Mouse (Mus musculus): Measurements from ENCODE around the gene Slc46a1. TPM values are rescaled to one million over a fixed set of nuclear protein-coding genes. Genes with fewer than 3 reads are reported as not detected.

The Slc46a1 gene
- polyA plus RNA-seq (2015; fragmentation: Nextera tagmentation; extraction: Ambion mirVana) = 20.5 and 22.3 TPM in 2 replicates

GRCm38 (mm10) chr11:78465568-78466180 lies at the start of gene Slc46a1:
Gene Slc46a1, plus strand, starts transcription at chr11:78465697.
- under 1% methylated on average over 41 of the region's 41 CpGs for WGBS (ENCODE audit: insufficient replicate concordance)
- Histone ChIP-seq H3K27ac (ENCODE audit: low read depth) (peak within 1 kb of the TSS; percentile 82), H3K4me2 (ENCODE audit: low read depth, low read length) (peak within 1 kb of the TSS; percentile 81), H3K9ac (replicated peaks) (peak within 1 kb of the TSS; percentile 65), H3K27me3 (ENCODE audit: insufficient read depth, low read length) (no peaks in the 10 kb centered on the region), H3K4me3 (ENCODE audit: low read depth, low read length) (peak within 1 kb of the TSS; percentile 63), H3K9me3 (ENCODE audit: low read length) (no peaks in the 10 kb centered on the region), H3K4me1 (ENCODE audit: insufficient read depth) (peaks cover 25% of the 10 kb centered on the region), H3K36me3 (replicated peaks; ENCODE audit: insufficient read depth, low read length) (no peaks in the 10 kb centered on the region)
- DNase-seq = peak; percentile 86
- no peak for TF ChIP-seq EP300 (IDR thresholded peaks at IDR 0.05; ENCODE audit: low read depth)
- TF ChIP-seq CTCF (IDR thresholded peaks at IDR 0.05; ENCODE audit: low read depth) = no peak
- ATAC-seq = peak; percentile 88

DNA sequence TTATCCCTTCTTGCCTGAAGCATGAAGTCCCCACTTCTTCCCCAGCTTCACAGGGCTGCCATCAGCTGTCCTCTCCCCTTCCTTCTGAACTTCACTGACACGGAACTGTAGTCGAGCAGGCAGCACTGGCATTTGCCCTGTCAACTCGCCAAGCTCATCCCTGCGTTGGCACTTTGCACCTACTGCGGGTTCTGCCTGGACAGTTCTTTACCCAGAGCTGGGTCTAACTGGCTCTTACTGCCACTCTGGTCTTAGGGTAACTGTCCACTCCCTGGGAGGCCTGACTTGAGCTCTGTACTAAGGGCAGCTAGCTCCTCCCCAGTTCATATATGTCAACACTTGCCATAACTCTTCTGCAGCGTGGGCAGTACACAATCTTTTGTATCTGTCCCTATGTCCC lies 48.6 kb upstream of the Slc46a1 start:
- DNase-seq (no peak), ATAC-seq (no peak)
- no peak overlapping the region for H3K27ac ChIP-seq (ENCODE audit: low read depth)
- H3K4me2 ChIP-seq (ENCODE audit: low read depth, low read length) = no peak overlapping the region
- peaks cover under 1% of the 10 kb centered on the region for H3K4me1 ChIP-seq (ENCODE audit: insufficient read depth)
- no peaks in the 10 kb centered on the region for H3K27me3 ChIP-seq (ENCODE audit: insufficient read depth, low read length)
- TF ChIP-seq EP300 (IDR thresholded peaks at IDR 0.05; ENCODE audit: low read depth) (no peak), CTCF (IDR thresholded peaks at IDR 0.05; ENCODE audit: low read depth) (no peak)
- H3K4me3 ChIP-seq (ENCODE audit: low read depth, low read length) = no peak overlapping the region
- H3K9ac ChIP-seq (replicated peaks) = no peak overlapping the region
- H3K9me3 ChIP-seq (ENCODE audit: low read length) = no peaks in the 10 kb centered on the region
- no peaks in the 10 kb centered on the region for H3K36me3 ChIP-seq (replicated peaks; ENCODE audit: insufficient read depth, low read length)
- 74% methylated on average over 6 of the region's 6 CpGs for WGBS (ENCODE audit: insufficient replicate concordance)

GRCm38 (mm10) chr11:78420263-78420889 lies 45.1 kb upstream of the Slc46a1 start:
- Histone ChIP-seq H3K36me3 (replicated peaks; ENCODE audit: insufficient read depth, low read length) (no peaks in the 10 kb centered on the region), H3K4me1 (ENCODE audit: insufficient read depth) (peaks cover 10% of the 10 kb centered on the region), H3K9ac (replicated peaks) (no peak overlapping the region), H3K4me3 (ENCODE audit: low read depth, low read length) (no peak overlapping the region), H3K9me3 (ENCODE audit: low read length) (no peaks in the 10 kb centered on the region), H3K27me3 (ENCODE audit: insufficient read depth, low read length) (no peaks in the 10 kb centered on the region), H3K4me2 (ENCODE audit: low read depth, low read length) (no peak overlapping the region), H3K27ac (ENCODE audit: low read depth) (no peak overlapping the region)
- TF ChIP-seq CTCF (IDR thresholded peaks at IDR 0.05; ENCODE audit: low read depth) (no peak), EP300 (IDR thresholded peaks at IDR 0.05; ENCODE audit: low read depth) (no peak)
- 23% methylated on average over 12 of the region's 12 CpGs for WGBS (ENCODE audit: insufficient replicate concordance)
- peak; percentile 42 for DNase-seq
- ATAC-seq = peak; percentile 67; the same call in 1 of the 2 replicates

- no peaks in the 10 kb centered on the region for H3K27me3 ChIP-seq (ENCODE audit: insufficient read depth, low read length)
- no peak overlapping the region for H3K4me3 ChIP-seq (ENCODE audit: low read depth, low read length)
- H3K36me3 ChIP-seq (replicated peaks; ENCODE audit: insufficient read depth, low read length) = no peaks in the 10 kb centered on the region
- no peak overlapping the region for H3K4me2 ChIP-seq (ENCODE audit: low read depth, low read length)
- WGBS (ENCODE audit: insufficient replicate concordance) = 38% methylated on average over 13 of the region's 13 CpGs
- no peak overlapping the region for H3K27ac ChIP-seq (ENCODE audit: low read depth)
- no peaks in the 10 kb centered on the region for H3K9me3 ChIP-seq (ENCODE audit: low read length)
- no peak overlapping the region for H3K9ac ChIP-seq (replicated peaks)
- TF ChIP-seq CTCF (IDR thresholded peaks at IDR 0.05; ENCODE audit: low read depth) (no peak), EP300 (IDR thresholded peaks at IDR 0.05; ENCODE audit: low read depth) (no peak)
- H3K4me1 ChIP-seq (ENCODE audit: insufficient read depth) = peaks cover 10% of the 10 kb centered on the region
- ATAC-seq (no peak), DNase-seq (no peak)
These were observed 44.1 kb upstream of the Slc46a1 start for GRCm38 (mm10) chr11:78421201-78422009.

DNA sequence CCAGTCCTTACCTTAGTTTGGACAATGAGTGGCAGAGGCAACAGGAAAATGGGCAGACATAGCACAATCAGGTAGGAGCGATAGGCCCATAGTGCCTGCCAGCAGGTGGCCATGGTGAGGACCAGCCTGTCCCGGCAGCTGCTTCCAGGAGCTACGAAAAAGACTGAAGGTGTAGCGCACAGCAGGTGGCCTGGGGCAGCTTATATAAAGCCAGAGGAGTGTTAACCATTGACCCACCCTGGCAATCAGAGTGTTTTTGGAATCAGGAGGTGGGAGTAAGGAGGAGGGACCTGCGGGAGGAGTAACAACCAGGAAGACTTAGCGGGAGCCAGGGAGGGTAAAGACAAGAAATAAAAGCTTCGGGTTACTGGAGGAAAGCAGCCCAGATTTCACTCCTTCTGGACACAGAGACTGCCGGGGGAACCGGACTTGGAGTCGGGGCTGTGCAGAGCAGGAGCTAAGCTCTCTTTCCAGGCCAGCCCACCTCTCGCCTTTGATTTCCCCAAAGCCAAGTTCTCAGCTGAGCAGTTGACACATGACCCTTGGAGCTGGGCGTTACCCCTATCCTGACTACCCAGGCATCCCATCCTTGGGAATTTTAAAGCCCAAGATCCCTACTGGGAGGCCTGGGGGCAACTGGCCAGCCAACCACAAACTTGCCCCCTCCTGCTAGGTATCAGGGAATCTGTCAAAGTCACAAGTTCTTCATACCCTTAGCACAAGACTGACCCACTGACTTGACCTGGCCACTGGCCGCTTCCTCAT lies 43.3 kb upstream of the Slc46a1 start, which contains the start of gene Slc13a2:
Slc13a2 (minus strand) TSS at position 163 of the 765 bp plus-strand sequence.
- ATAC-seq (no peak), DNase-seq (no peak)
- Histone ChIP-seq H3K4me2 (ENCODE audit: low read depth, low read length) (no peak within 1 kb of the TSS), H3K36me3 (replicated peaks; ENCODE audit: insufficient read depth, low read length) (no peaks in the 10 kb centered on the region), H3K4me1 (ENCODE audit: insufficient read depth) (peaks cover 10% of the 10 kb centered on the region), H3K9me3 (ENCODE audit: low read length) (no peaks in the 10 kb centered on the region), H3K27me3 (ENCODE audit: insufficient read depth, low read length) (no peaks in the 10 kb centered on the region; the same call in 1 of the 2 replicates), H3K4me3 (ENCODE audit: low read depth, low read length) (no peak within 1 kb of the TSS), H3K9ac (replicated peaks) (no peak within 1 kb of the TSS), H3K27ac (ENCODE audit: low read depth) (no peak within 1 kb of the TSS)
- TF ChIP-seq CTCF (IDR thresholded peaks at IDR 0.05; ENCODE audit: low read depth) (0 out of 2 replicates have a peak, but pooled peaks have one; percentile 5), EP300 (IDR thresholded peaks at IDR 0.05; ENCODE audit: low read depth) (no peak)
- WGBS (ENCODE audit: insufficient replicate concordance) = 26% methylated on average over 13 of the region's 13 CpGs
